Mouse (Mus musculus) cerebellum, adult 2 months (tissue): ENCODE measurements around the gene Fam71a. TPM values are rescaled to one million over a fixed set of nuclear protein-coding genes. Genes with fewer than 3 reads are reported as not detected.

ENCODE experiments used
- DNase-seq, 2 experiments: peaks; one replicate each; pipeline ENCODE4 v3.0.0; 2021
- H3K27ac ChIP-seq: fragments of 200-500 bp; 2 replicates; pipeline ENCODE4 v1.5.1; 2012; ENCODE audit warnings: low read length, control low read depth, inconsistent platforms; ENCODE audit not compliant: insufficient read depth
- H3K27me3 ChIP-seq: fragments of 200-500 bp; 2 replicates; pipeline ENCODE4 v1.6.1; 2012; ENCODE audit warnings: inconsistent platforms, mild to moderate bottlenecking, low read length, moderate library complexity; ENCODE audit not compliant: control insufficient read depth, insufficient read depth
- H3K4me1 ChIP-seq: fragments of 200-500 bp; 2 replicates; pipeline ENCODE4 v1.6.1; 2011; ENCODE audit warnings: low read length; ENCODE audit not compliant: control insufficient read depth, insufficient read depth
- H3K4me3 ChIP-seq: fragments of 200-500 bp; replicated peaks from 2 replicates; pipeline ENCODE3; 2011; ENCODE audit warnings: mild to moderate bottlenecking, low read depth, low read length, control low read depth; ENCODE audit not compliant: insufficient read depth
- CTCF ChIP-seq: fragments of 200-500 bp; IDR thresholded peaks from 2 replicates; pipeline ENCODE4 v1.5.1; 2011; ENCODE audit warnings: low read depth, mild to moderate bottlenecking, control low read depth, low read length, moderate library complexity, borderline replicate concordance; ENCODE audit not compliant: insufficient read depth
- POLR2A ChIP-seq: fragments of 200-500 bp; IDR thresholded peaks from 2 replicates; pipeline ENCODE4 v1.6.1; 2011; ENCODE audit warnings: low read length, control low read depth, borderline replicate concordance; ENCODE audit not compliant: insufficient read depth
- WGBS: fragments of 180-500 bp; shearing (Covaris S2); methylation state at CpG from one replicate; pipeline ENCODE4 v1.1.7; 2018; 5-methylcytosine and 5-hydroxymethylcytosine counted together
- polyA plus RNA-seq: library from polyadenylated mRNA; depleted of rRNA; stranded (reverse); fragments of >200 nt; gene quantifications from 2 replicates; pipeline ENCODE4 v1.2.3, GENCODE M21; 2012

Gene Fam71a
- polyA plus RNA-seq, 1 experiment, result not detected

DNA sequence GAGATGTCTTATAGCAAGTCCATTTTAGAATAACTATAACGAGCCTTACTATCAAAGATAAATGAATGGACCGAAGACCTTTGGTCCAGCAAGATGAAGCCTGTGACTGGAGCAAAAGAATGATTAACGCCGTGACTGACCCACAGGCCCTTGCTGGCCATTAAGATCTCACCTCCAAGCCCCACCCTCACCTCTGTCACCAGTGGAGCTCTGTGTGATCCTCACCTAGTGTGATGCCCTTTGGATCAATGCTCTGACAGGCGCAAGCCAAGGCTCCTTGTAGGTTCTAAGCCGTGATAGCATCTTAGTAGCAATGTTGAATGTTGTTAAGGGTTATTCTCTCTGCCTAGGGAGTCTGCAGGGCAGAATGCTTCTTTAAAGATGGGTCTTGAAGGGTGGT, 31.4 kb upstream of the Fam71a start:
- WGBS, result 91% methylated on average over 6 of the region's 6 CpGs
- Histone ChIP-seq H3K4me1 (no peaks in the 10 kb centered on the region), H3K27ac (no peak overlapping the region), H3K4me3 (no peak overlapping the region), H3K27me3 (no peaks in the 10 kb centered on the region)
- TF ChIP-seq CTCF, result no peak
- TF ChIP-seq POLR2A, result no peak
- no peak for DNase-seq

DNA sequence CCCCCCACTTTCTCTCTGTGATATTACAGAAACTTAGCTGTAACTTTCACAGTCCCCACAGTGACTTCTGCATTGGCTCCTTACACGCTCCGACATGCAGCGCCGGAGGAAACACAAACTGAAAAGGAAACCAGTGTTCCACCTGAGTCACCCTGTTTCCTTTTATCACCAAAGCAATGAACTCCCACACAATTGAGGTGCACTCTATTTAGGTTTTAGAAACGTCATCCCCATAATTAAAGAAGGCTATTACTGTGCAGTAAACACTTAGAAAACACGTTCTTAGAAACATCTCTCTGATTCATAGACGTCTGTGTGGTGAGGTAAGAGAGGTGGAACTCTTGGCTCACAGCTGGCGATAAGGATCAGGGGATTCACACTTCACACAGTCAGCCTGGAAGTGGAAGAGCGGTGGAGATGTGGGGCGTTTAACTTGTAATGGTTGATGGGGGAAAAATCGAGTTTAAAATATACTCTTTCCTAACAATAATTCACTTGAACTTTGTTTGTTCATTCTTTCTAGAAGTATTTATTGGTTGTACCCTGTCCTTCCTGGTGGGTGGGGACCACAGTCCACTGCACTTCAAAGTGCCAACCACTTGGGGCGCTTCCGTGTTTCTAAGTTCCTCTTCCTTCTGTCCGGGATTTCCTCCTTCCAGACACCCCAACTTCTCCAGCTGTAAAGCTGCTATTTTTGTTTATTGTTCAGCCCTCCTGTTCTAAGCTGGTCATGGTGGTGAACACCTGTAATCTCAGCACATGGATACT, 29.2 kb upstream of the Fam71a start:
- WGBS, result 55% methylated on average over 14 of the region's 14 CpGs
- H3K27ac ChIP-seq, result no peak overlapping the region
- TF ChIP-seq POLR2A (no peak), CTCF (0 out of 2 replicates have a peak, but pooled peaks have one; percentile 10)
- H3K27me3 ChIP-seq, result no peaks in the 10 kb centered on the region
- DNase-seq, result no peak
- peaks cover 7% of the 10 kb centered on the region; the same call in 1 of the 2 replicates for H3K4me1 ChIP-seq
- no peak overlapping the region for H3K4me3 ChIP-seq

DNA sequence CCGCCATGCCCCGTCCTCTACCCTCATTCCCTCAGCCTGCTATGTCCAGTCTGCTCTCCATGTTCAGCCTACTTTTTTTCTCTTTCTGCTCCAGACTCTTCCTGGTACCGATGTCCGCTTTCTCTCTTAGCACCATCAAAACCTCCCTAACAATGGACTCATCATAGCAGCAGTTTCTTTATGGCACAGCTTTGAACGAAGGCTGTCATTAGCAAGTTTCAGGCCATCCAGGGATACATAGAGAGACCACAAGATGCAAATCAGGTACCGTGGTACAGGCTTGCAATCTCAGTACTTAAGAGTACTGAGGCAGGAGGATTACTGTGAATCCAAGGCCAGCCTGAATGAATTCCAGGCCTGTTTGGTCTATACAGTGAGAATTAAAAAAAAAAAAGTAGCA, 28.1 kb upstream of the Fam71a start:
- no peak overlapping the region for H3K27ac ChIP-seq
- DNase-seq, result no peak
- no peaks in the 10 kb centered on the region for H3K27me3 ChIP-seq
- TF ChIP-seq CTCF (no peak), POLR2A (no peak)
- no peak overlapping the region for H3K4me3 ChIP-seq
- H3K4me1 ChIP-seq, result peaks cover 7% of the 10 kb centered on the region; the same call in 1 of the 2 replicates
- 88% methylated on average over 6 of the region's 6 CpGs for WGBS

DNA sequence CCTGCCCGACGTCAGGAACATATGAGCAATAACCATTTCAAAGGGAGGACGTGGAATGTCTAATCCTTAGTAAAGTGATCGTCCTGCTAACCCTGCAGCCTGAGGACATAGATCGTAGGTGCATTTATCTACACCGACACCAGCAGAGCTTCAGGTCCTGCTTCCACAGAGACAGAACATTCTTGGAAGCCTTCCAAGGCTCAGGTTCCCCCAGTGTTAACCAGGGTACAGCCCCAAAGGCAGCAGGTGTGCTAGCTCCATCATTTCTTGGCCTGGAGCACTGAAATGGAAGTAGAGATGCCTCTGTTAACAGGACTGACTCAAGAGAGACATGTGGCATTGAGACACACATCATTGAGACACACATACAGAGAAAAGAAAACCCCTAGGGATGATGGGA, 27.6 kb upstream of the Fam71a start:
- H3K4me1 ChIP-seq, result peaks cover 7% of the 10 kb centered on the region; the same call in 1 of the 2 replicates
- no peak overlapping the region for H3K4me3 ChIP-seq
- TF ChIP-seq CTCF (no peak), POLR2A (no peak)
- H3K27me3 ChIP-seq, result no peaks in the 10 kb centered on the region
- DNase-seq, result no peak
- 70% methylated on average over 6 of the region's 6 CpGs for WGBS
- H3K27ac ChIP-seq, result no peak overlapping the region

DNA sequence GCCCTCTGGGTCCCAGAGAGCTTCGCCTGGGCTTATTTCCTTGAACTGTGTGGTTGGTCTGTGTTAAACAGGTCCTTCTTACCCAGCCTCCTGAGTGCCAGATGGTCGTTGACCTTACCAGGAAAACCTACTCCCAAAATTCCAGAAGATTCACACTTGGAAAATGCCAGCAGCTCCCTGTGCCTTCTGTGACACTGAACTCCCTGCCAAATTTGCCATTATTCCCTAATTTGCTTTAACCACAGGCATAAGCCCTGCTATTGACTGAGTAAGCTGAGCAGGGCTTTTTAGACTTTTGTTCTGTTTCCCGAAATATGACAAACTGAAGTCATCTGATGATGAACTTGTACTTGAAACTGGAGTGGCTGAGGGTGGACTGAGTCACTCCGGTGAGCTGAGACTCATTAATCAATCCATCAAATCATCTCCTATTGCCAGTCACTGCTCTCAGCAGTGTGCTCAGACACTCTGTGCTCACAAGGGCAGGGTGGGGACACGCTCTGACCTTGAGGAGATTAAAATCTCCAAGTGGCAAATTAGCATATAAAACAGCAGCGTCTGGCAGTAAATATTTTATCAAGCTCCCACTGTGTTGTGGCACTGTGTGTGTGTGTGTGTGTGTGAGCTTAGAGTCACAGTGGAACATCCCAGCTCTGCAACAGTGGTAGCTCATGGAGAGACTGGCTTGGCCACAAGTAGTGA, 25.2 kb upstream of the Fam71a start:
- Histone ChIP-seq H3K4me3 (no peak overlapping the region), H3K27me3 (peaks cover 5% of the 10 kb centered on the region; the same call in 1 of the 2 replicates), H3K4me1 (peaks cover 9% of the 10 kb centered on the region; the same call in 1 of the 2 replicates), H3K27ac (no peak overlapping the region)
- DNase-seq, result peak; percentile 42 to 70
- WGBS, result 21% methylated on average over 6 of the region's 6 CpGs
- no peak for TF ChIP-seq POLR2A
- TF ChIP-seq CTCF, result no peak

DNA sequence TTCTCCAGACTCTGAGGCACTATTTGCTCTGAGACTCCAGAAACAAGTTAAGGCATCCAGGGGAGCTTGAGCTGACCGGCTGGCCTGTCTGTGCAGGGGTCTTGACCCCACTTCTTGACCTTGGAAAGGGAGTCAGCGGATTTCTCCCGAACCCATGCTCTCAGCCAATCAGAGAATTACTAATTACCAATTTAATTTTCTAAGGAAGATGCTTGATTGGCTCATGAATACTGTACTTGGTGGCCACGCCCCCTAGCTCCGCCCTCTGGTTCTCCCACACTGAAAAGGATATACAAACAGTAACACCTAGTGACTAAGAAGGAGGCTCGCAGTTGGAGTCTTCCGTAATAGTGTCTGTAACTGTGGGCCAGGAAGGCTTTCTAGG, 21.8 kb upstream of the Fam71a start:
- Histone ChIP-seq H3K4me1 (peaks cover 9% of the 10 kb centered on the region; the same call in 1 of the 2 replicates), H3K4me3 (no peak overlapping the region), H3K27ac (no peak overlapping the region), H3K27me3 (peaks cover 5% of the 10 kb centered on the region; the same call in 1 of the 2 replicates)
- TF ChIP-seq CTCF, result no peak
- no peak for TF ChIP-seq POLR2A
- DNase-seq, result no peak
- 29% methylated on average over 7 of the region's 7 CpGs for WGBS

DNA sequence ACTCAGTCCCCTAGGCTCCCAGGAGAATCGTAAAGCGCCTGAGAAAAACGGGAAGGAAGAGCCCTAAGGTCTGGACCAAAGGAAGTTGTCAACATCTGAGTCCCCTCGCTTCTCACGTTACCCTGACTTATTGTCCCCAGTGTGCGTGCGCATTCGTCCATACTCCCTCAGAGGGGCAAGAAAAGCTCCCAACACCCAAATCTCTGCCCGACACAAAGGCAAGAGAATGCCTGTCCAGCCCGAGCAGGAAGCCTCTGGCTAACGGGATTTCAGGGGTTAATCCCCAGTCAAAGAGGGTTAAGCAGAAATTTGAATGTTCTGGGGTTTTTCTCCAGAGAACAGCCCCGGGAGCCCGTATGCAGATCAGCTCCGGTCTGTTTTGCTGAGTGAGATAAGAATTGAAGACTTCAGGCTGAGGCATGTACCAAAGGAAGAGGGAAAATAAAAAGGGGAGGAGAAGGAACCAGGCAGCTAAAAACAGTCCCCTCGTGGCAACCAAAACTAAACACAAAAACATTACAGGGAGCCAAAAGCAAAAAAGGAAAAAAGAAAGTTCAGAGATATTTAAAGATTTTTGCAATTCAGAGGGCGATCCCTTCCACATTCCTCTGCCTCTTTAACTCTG, 21.3 kb upstream of the Fam71a start:
- peaks cover 5% of the 10 kb centered on the region; the same call in 1 of the 2 replicates for H3K27me3 ChIP-seq
- 10% methylated on average over 16 of the region's 16 CpGs for WGBS
- H3K27ac ChIP-seq, result no peak overlapping the region
- H3K4me1 ChIP-seq, result peaks cover 9% of the 10 kb centered on the region; the same call in 1 of the 2 replicates
- H3K4me3 ChIP-seq, result no peak overlapping the region
- DNase-seq, result no peak
- TF ChIP-seq CTCF (no peak), POLR2A (no peak)

DNA sequence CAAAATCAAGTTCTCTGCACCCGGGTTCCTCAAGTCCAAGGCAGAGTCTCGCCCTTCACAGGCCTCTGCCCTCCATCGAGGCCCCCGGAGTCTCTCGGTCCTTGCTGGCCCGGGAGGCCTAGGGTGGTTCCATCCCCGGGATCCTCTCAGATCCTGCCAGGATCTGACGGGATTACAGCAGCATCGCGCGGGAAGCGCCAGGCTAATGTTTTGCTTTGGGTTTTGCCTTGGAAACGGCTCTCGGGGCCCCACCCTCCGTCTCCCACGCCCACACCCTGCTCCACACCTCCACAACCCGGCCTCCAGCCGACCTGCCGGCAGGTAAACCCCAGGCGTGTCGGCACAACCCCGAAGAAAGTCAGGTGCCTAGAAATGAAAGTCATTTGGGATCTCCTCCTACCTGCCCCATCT, 20.2 kb upstream of the Fam71a start:
- 3% methylated on average over 22 of the region's 22 CpGs for WGBS

More for the DNA sequence above, 20.2 kb upstream of the Fam71a start:
- peak overlapping the region; percentile 28 for H3K4me3 ChIP-seq
- peaks cover 6% of the 10 kb centered on the region; the same call in 1 of the 2 replicates for H3K4me1 ChIP-seq
- H3K27ac ChIP-seq, result no peak overlapping the region
- no peak for TF ChIP-seq CTCF
- no peak for TF ChIP-seq POLR2A
- H3K27me3 ChIP-seq, result peaks cover 5% of the 10 kb centered on the region; the same call in 1 of the 2 replicates
- DNase-seq, result peak; percentile 14 to 47
